Mouse (Mus musculus): ENCODE results near the gene 4930402H24Rik.
"Not testable (repeated sequence)": the region's sequence is repeated elsewhere in the genome, so short reads cannot be mapped to it uniquely, and the experiment has no call there.

4930402H24Rik gene

DNA sequence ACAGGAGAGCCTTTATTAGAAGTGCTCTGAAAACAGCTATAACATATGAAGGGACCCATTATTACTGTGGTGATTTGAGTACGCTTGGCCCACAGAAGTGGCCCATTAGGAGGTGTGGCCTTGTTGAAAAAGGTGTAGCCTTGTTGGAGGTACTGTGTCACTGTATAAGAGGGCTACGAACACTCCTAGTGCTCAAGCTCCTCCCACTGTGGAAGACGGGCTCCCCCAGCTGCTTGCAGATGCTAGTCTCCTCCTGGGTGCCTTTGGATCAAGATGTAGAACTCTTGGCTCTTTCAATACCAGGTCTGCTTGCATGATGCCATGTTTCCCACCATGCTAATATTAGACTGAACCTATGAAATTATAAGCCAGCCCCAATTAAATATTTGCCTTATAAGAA is 76.0 kb downstream of the 4930402H24Rik start:
- POLR2A ChIA-PET: interaction anchor here in 1 of 4 experiments (1.0 to 2.3 kb wide), 2 partner anchors 9 to 16 kb away, joined by 3 to 6 read pairs; no protein-coding TSS in a partner anchor
- CTCF ChIA-PET: interaction anchor here in 1 of 4 experiments (0.8 to 1.2 kb wide), 2 partner anchors 8 to 169 kb away, joined by 3 to 4 read pairs; no protein-coding TSS in a partner anchor

DNA sequence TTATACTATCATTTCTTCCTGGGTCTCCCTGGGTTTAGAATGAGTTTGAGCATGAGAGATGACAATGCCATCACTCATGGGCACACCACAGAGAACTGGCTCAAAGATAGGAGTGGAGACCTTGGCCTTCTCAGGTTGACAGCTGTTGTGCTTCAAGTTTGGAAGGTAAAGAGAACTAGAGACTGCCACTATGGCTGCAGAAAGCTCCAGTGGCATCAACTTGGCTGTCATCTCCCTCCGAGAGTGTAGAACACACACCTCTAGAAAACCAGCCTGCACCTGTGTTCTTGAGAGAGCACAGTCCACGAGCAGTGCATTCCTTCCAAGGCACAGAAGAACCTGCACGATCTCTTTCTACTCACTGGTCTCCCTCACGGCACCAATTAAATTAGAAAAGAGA is 76.7 kb downstream of the 4930402H24Rik start:
- ChIA-PET POLR2A (interaction anchor here in 1 of 4 experiments (1.0 to 2.3 kb wide), 2 partner anchors 10 to 15 kb away, joined by 3 to 6 read pairs; no protein-coding TSS in a partner anchor), CTCF (interaction anchor here in 1 of 4 experiments (0.8 kb wide), 1 partner anchor 168 kb away, joined by 3 read pairs; no protein-coding TSS in a partner anchor)

DNA sequence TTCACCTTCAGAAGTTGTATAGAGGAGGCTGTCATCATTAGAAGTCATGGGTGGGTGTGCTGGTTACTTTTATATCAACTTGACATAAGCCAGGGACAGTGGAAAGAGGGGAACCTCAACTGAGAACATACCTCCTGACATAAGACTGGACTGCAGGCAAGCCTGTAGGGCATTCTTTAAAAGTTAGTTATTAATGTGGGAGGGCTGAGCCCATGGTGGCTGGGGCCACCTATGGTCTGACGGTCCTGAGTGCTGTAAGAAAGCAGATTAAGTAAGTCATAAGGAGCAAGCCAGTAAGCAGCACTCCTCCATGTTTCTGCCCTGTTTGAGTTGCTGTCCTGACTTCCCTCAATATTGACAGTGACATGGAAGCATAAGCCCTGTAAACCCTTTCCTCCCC is 77.5 kb downstream of the 4930402H24Rik start:
- POLR2A ChIA-PET: interaction anchor here in 1 of 4 experiments (2.3 kb wide), 1 partner anchor 11 kb away, joined by 6 read pairs; no protein-coding TSS in a partner anchor

DNA sequence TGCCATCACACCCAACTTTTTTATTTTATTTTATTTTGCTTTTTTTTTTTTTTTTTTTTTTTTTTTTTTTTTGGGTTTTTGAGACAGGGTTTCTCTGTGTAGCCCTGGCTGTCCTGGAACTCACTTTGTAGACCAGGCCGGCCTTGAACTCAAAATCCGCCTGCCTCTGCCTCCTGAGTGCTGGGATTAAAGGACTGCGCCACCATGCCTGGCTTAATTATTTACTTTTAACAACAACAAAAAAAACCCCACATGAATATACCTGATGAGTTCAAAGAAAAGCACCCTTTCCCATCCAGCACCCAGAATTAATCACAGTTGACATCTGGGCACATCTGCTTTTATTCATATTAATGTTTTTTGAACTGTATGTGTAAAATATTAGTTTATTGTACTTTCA is 78.1 kb downstream of the 4930402H24Rik start:
- CTCF ChIA-PET: interaction anchor here in 1 of 4 experiments (0.5 kb wide), 1 partner anchor 795 kb away, joined by 4 read pairs; no protein-coding TSS in a partner anchor
- POLR2A ChIA-PET: not testable (repeated sequence)

More for the DNA sequence above, 77.5 kb downstream of the 4930402H24Rik start:
- CTCF ChIA-PET: interaction anchor here in 1 of 4 experiments (0.6 kb wide), 1 partner anchor 90 kb away, joined by 3 read pairs; no protein-coding TSS in a partner anchor

DNA sequence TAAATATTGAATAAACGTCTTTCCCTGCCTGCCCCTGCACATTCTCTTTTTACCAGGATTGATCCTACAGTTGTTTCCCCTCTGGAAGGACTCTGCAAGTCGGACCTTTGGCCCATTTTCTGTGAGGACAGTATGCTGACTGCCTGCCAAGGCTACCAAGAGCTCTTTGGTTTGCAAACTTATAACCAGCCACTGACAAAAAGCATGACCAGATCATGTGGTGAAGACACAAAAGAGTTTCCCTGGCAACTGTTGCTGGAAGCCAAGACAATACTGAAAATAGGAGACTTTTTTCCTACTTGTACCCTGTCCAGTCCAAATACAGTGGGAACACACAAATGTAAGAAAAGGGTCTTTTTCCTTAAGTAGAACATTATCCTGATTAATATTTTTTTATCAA is 78.8 kb downstream of the 4930402H24Rik start:
- ChIA-PET POLR2A (interaction anchor here in 2 of 4 experiments (1.0 to 2.0 kb wide), 3 partner anchors 12 to 92 kb away, joined by 3 to 6 read pairs (median 3); no protein-coding TSS in a partner anchor), CTCF (no interaction called here)

DNA sequence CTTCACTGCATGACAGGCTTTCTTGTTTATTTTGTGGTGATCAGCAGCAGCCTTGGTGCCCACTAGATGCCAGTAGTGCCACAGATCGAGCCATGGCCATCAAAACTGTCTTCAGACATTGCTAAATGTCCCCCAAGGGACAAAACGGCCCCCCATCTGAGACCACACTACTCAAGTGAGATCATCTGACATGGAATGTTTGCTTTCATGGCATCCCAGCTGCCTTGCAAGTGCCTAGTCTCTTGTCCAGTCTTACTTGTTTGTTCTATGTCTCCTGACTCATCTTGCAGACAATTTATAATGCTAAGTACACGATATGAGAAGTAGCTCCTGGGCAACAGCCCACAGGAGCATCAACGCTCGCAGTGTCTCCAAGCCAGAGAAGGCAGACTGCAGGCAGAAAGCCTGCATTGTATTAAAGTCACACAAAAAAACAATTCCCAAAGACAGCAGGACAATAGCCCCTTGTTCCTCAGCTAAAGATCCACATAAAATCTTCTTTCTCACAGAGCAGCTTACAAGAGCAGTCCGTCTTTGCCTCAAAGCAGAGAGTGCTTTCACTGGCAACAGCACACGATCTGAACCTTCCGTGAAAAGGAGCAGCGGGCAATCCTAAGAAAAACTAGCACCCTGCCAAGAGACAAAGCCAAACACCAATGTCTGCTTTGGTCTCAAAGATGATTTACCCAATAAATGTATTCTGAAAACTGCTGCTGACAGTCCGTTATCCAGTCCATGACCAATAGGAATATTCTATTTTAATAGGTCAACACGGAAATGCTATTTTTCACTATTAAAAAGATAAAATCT is 87.2 kb downstream of the 4930402H24Rik start:
- CTCF ChIA-PET: interaction anchor here in 1 of 4 experiments (0.9 kb wide), 1 partner anchor 19 kb away, joined by 3 read pairs; no protein-coding TSS in a partner anchor
- POLR2A ChIA-PET: interaction anchor here in 1 of 4 experiments (0.5 kb wide), 2 partner anchors 20 to 150 kb away, joined by 7 to 9 read pairs; no protein-coding TSS in a partner anchor

DNA sequence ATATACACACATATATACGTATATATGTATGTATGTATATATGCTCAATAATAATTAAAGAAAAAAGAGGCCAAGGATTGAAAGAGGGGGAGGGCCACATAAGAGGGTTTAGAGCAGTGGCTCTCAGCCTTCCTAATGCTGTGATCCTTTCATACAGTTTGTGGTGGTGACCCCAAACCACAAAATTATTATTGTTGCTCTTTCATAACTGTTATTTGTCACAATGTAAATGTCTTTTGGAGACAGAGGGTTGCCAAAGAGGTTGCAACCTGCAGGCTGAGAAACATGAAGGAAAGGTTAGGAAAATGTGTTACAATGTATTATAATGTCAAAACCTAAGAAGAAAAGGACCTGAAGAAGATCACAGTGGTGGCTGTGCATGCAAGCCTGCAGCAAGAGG is 88.3 kb downstream of the 4930402H24Rik start:
- POLR2A ChIA-PET: no interaction called here
- CTCF ChIA-PET: interaction anchor here in 1 of 4 experiments (1.0 kb wide), 1 partner anchor 22 kb away, joined by 3 read pairs; no protein-coding TSS in a partner anchor

DNA sequence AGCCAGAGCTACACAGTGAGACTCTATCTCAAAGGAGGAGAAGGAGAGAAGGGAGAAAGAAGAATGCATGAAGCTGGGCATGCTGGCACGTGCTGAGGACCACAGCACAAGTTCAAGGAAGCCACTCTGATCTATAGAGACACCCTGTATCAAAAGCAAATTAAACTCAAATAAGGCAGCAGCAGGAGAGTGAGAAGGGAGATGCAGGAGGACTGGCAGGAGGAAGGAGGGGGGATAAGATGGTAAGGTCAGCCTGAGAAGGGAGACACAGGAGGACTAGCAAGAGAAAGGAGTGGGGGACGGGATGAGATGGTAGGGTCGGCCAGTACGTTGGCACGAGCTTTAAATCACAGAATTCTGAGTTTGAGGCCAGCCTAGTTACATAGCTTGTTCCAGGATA is 90.0 kb downstream of the 4930402H24Rik start:
- CTCF ChIA-PET: no interaction called here
- POLR2A ChIA-PET: interaction anchor here in 1 of 4 experiments (0.6 kb wide), 1 partner anchor 20 kb away, joined by 3 read pairs; no protein-coding TSS in a partner anchor

DNA sequence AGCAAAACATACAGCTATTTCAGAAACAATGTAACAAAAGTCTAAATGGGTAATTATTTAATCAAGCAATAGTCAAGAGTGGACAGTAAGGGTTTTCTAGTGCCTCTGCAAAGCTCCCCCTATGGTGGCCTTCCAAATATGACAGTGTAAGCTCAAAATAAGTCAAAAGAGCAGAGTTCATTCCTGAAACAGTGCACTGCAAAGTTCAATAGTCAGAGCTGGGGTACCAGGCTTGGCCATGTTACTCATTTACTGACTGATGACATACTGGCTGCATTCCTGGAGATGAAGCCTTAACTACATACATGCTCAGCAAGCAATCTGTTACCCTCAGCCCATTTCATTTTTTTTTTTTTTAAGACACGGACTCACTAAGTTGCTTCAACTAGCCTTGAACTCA is 91.7 kb downstream of the 4930402H24Rik start:
- CTCF ChIA-PET: interaction anchor here in 3 of 4 experiments (0.6 to 1.1 kb wide), 5 partner anchors 11 to 606 kb away, joined by 3 to 5 read pairs (median 3); no protein-coding TSS in a partner anchor
- POLR2A ChIA-PET: interaction anchor here in 2 of 4 experiments (0.6 to 1.3 kb wide), 3 partner anchors 9 to 206 kb away, joined by 3 read pairs; no protein-coding TSS in a partner anchor

DNA sequence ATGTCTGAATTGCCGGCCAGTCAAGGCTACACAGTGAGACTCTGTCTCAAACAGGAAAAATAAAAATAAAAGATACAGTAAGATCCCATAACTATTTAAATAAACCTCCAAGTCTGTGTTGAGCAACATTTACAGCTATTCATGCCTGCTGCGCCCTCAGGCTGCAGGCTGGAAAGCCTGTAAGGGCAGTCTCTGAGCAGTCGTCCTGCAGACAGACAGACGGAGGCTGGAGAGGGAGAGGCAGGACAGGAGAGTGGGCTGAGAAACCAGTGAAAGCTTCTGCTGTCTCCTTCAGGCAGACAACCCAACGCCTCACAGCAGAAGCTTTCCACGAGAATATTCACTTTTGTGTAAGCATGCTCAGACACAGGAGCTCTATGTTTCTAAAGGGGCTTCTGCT is 92.5 kb downstream of the 4930402H24Rik start:
- CTCF ChIA-PET: interaction anchor here in 2 of 4 experiments (0.6 to 1.1 kb wide), 2 partner anchors 10 to 717 kb away, joined by 3 to 5 read pairs; no protein-coding TSS in a partner anchor
- POLR2A ChIA-PET: interaction anchor here in 1 of 4 experiments (0.6 to 1.3 kb wide), 2 partner anchors 10 to 116 kb away, joined by 3 to 4 read pairs; partner anchors contain the start of gene Slc4a11

DNA sequence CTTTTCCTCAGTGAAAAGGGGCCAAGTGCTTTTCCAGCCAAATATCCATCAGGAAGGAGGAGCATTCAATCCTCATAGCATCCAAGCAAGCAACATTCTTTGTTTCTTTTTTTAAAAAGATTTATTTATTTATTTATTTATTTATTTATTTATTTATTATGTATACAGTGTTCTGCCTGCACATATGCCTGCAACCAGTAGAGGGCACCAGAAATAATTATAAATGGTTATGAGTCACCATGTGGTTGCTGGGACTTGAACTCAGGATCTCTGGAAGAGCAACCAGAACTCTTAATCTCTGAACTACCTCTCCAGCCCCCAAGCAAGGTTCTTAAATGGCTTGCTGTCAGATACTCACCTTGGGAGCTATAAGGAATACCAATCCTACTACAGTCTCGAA is 93.7 kb downstream of the 4930402H24Rik start:
- ChIA-PET POLR2A (no interaction called here), CTCF (interaction anchor here in 2 of 4 experiments (0.6 to 0.9 kb wide), 4 partner anchors 30 to 229 kb away, joined by 3 to 4 read pairs (median 3); no protein-coding TSS in a partner anchor)

DNA sequence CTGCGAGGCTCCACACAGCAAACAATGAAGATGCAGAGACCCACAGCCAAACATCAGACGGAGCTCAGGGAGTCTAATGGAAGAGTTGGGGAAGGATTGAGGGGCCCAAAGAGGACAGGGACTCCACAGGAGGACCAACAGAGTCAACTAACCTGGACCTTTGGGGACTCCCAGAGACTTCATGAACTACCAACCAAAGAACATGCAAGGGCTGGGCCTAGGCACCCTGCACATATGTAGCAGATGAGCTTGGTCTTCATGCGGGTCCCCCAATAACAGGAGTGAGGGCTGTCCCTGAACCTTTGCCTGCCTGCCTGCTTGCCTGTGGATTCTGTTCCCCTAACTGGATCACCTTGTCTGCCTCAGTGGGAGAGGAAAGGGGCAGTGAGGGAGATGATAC is 101.1 kb downstream of the 4930402H24Rik start:
- ChIA-PET POLR2A (interaction anchor here in 1 of 4 experiments (1.2 kb wide), 1 partner anchor 138 kb away, joined by 3 read pairs; the partner anchor contains the start of gene Itpa), CTCF (no interaction called here)

DNA sequence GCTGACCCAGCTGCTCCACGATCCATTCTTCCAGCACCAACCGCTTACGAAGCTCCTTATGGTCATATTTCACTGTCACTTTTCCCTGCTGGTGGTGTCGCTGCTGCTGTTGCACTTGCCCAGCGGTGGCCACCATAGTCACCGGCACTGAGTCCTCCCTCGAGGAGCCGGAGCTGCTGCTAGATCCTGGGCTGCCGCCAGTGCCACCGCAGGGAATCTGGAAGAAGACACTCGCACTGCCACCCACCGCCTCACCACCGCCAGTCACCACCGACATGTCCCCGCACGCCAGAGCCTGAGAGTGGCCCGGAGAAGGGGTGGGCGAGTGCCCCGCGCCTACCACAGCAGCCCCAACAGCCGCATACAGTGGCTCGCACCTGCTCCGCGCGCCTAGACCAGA is 102.5 kb downstream of the 4930402H24Rik start:
- POLR2A ChIA-PET: no interaction called here
- CTCF ChIA-PET: interaction anchor here in 3 of 4 experiments (0.6 to 1.0 kb wide), 3 partner anchors 10 to 11 kb away, joined by 3 to 5 read pairs (median 3); no protein-coding TSS in a partner anchor

DNA sequence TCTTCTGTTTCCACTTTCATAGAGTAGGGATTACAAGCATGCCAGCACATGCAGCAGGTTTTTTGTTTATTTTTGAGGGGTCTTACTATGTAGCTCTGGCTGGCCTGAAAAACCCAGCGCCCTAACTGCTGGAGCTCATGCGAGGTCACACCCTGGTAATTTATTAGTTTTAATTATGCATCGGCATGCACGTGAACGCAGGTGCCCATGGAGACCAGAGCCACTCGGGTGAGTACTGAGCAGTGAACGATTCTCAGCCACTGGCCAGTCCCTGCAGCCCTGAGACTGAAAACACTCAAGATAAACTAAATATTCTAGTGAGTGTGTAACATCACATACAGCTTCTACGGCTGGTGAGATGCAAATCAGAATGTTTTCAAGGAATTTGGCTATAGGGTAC is 110.5 kb downstream of the 4930402H24Rik start:
- ChIA-PET CTCF (no interaction called here), POLR2A (interaction anchor here in 1 of 4 experiments (0.7 to 0.8 kb wide), 2 partner anchors 21 to 119 kb away, joined by 3 to 4 read pairs; no protein-coding TSS in a partner anchor)

DNA sequence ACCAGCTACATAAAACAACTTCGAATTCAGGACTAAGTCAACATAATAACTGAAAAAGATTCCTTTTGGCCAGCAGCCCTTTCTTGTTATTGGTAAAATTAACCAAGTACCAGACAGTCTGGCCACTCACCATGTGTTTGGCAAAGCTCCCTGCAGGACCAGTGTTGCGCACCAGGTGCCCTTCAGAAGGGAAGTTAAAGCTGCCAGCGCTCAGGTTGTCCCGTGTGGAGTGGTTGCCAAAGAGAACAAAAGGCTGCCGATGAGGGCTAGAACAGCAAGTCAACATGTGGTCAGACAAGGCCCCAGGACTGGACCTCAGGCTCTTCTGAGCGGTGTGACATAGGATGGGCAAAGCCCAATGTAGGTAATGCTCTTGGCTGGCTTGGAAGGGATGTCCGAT is 114.5 kb downstream of the 4930402H24Rik start:
- CTCF ChIA-PET: no interaction called here
- POLR2A ChIA-PET: no interaction called here

DNA sequence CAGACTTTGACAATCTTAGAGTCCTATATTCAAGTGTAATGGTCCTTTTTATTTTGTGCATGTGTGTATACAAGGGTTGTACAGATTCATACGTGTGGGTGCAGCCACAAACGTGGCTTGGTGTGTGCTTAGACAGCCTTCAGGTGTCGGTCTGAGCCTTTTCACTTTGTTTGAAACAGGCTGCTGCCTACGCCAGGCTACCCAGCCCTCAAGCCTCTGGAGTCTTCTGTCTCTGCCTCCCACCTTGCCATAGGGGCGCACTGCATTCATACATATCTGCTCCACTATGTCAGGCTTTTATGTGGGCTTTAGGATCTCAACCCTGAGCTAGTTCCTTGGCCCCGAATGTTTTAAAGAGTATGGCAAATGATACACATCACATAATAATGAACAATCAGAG is 116.6 kb downstream of the 4930402H24Rik start:
- ChIA-PET CTCF (no interaction called here), POLR2A (interaction anchor here in 1 of 4 experiments (1.0 kb wide), 1 partner anchor 13 kb away, joined by 3 read pairs; no protein-coding TSS in a partner anchor)

DNA sequence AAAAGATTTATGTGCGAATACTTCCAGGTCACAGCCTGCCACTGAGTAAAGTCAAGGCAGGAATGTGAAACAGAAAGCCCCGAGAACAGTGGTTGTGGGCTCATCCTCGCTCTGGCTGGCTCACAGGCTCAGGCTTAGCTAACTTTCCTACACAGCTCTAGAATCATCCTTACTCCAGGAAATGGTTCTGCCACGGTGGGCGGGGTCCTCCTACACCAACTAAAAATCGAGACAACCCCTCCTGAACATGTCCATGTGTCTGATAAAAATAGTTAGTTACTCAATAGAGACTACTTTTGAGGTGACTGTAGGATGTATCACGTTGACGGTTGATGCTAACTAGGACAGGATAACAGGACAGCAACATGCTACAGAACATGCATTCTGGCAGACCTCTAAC is 117.2 kb downstream of the 4930402H24Rik start:
- POLR2A ChIA-PET: interaction anchor here in 1 of 4 experiments (1.0 to 1.3 kb wide), 2 partner anchors 13 to 91 kb away, joined by 3 to 4 read pairs; no protein-coding TSS in a partner anchor
- CTCF ChIA-PET: no interaction called here

DNA sequence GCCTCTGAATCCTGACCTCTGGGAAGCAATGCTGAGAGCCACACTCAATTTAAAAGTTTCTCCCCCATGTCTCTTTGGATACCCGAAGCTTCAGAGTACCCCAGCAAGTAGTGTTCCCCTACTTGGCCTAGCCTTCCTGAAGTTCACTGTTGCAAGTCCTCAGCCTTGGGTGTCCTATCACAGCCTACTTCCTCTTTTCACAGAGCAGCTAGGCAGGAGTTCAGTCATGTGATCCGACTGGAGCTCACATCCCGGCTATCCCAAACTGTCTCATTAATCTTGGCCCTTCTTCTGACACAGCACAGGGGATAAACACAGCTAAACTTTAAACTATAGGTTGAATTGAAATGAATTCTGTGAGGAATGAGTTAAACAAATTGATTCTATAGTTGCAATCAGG is 121.3 kb downstream of the 4930402H24Rik start:
- CTCF ChIA-PET: no interaction called here
- POLR2A ChIA-PET: interaction anchor here in 2 of 4 experiments (0.9 to 1.1 kb wide), 2 partner anchors 87 to 121 kb away, joined by 3 to 4 read pairs; partner anchors contain the start of genes Ddrgk1 (in 1 of the 2) and Slc4a11 (in 1 of the 2)
